6 mouse cellular contexts compared by ENCODE assay signal in genomic region chr4:115158963-115159362, GRCm38 (mm10). TPM values are rescaled to one million over a fixed set of nuclear protein-coding genes. Genes with fewer than 3 reads are reported as not detected.
"Had no signal": no experiment of that assay in that cellular context is flagged by ENCODE, and none has a peak within 500 bp of the region (broad histone marks: within the 10 kb centered on the region; RNA-seq: fewer than 3 reads in every experiment).

No protein-coding gene starts in this region.

RNA-seq across cellular contexts. Expression of gene Cyp4x1, which starts 24.9 kb away (rescaled TPM):
- total RNA-seq: neutrophil, adult 5-6 weeks had no signal
- polyA plus RNA-seq: small intestine, adult 2 months; testis, adult 2 months; thymus, adult 2 months; thymus, postnatal 0 days; urinary bladder, adult 2 months had no signal
